In genomic region chr8:84911854-84912253, GRCm38 (mm10) we compare ENCODE assay signal across 30 mouse cellular contexts. TPM values are rescaled to one million over a fixed set of nuclear protein-coding genes. Genes with fewer than 3 reads are reported as not detected.
DNase-seq lines count a peak whose midpoint lies in the region; ATAC-seq and TF ChIP-seq lines count a peak whose summit lies in the region.
"Had no signal": no experiment of that assay in that cellular context is flagged by ENCODE, and none has a peak within 500 bp of the region (broad histone marks: within the 10 kb centered on the region; RNA-seq: fewer than 3 reads in every experiment).

No protein-coding gene starts in this region.

- no peak overlapping the region for H3K9ac ChIP-seq in heart, embryonic 15.5 days
- H3K9ac ChIP-seq in ES-E14 (ENCODE audit: insufficient read depth, low read depth, low read length, poor library complexity, severe bottlenecking): peak overlapping the region; percentile 87; the same call in 1 of the 2 replicates
- 0 out of 2 replicates have a peak overlapping the region, but pooled peaks have one; percentile 68 for H3K9ac ChIP-seq in liver, embryonic 13.5 days
- H3K9ac ChIP-seq in midbrain, embryonic 14.5 days (replicated peaks; ENCODE audit: low read length): no peak overlapping the region
- H3K9ac ChIP-seq: forebrain, embryonic 13.5 days; hindbrain, embryonic 13.5 days; midbrain, embryonic 15.5 days; neural tube, embryonic 12.5 days had no signal

- peak; percentile 47 for DNase-seq in cerebellum, adult 9-10 months
- no peak for DNase-seq in cerebellum, adult 11 months
- no peak for DNase-seq in heart, adult 8-10 months (ENCODE audit: low spot score)
- DNase-seq in ES-E14 (ENCODE audit: low read depth, low spot score): no peak
- DNase-seq in liver, embryonic 13.5 days: no peak
- DNase-seq in midbrain, embryonic 14.5 days: no peak
- DNase-seq: adrenal gland, adult 2 months; embryo, embryonic 11 days; heart, postnatal 14 days; kidney, adult 2 months; lung, postnatal 4 days; retina, postnatal 1 day; right cerebral cortex, postnatal 25 days; spleen, adult 18-20 months; thymus, postnatal 25 days had no signal

- no peak for ATAC-seq in heart, embryonic 15.5 days (replicated peaks; ENCODE audit: insufficient number of reproducible peaks, insufficient read depth, low FRiP score, low read depth)
- ATAC-seq in liver, embryonic 13.5 days (ENCODE audit: low read depth): no peak
- no peak for ATAC-seq in midbrain, embryonic 14.5 days (ENCODE audit: low FRiP score, low TSS enrichment)
- ATAC-seq: forebrain, embryonic 13.5 days; midbrain, embryonic 15.5 days had no signal

- H3K4me1 ChIP-seq in heart, embryonic 15.5 days (replicated peaks): peaks cover 21% of the 10 kb centered on the region
- H3K4me1 ChIP-seq in ES-E14 (ENCODE audit: control insufficient read depth in 2 of 2, insufficient read depth in 2 of 2, low read length in 2 of 2, poor library complexity in 1 of 2): peaks cover 0 to 20% of the 10 kb centered on the region in 2 experiments; a peak in 2 of 4 replicates
- H3K4me1 ChIP-seq in liver, embryonic 13.5 days (replicated peaks): peaks cover 60% of the 10 kb centered on the region
- H3K4me1 ChIP-seq in midbrain, embryonic 14.5 days (ENCODE audit: control insufficient read depth, insufficient read depth, low read length): 0 out of 2 replicates have a peak, but pooled peaks cover 6% of the 10 kb centered on the region

- 86% methylated on average over 9 of the region's 9 CpGs for WGBS in heart, embryonic 15.5 days
- 89% methylated on average over 9 of the region's 9 CpGs for WGBS in liver, embryonic 13.5 days (ENCODE audit: insufficient replicate concordance)
- 86% methylated on average over 9 of the region's 9 CpGs for WGBS in midbrain, embryonic 14.5 days

- no peak overlapping the region for H3K4me2 ChIP-seq in heart, embryonic 15.5 days
- H3K4me2 ChIP-seq in liver, embryonic 13.5 days: peak overlapping the region; percentile 88; the same call in 1 of the 2 replicates
- H3K4me2 ChIP-seq in midbrain, embryonic 14.5 days (ENCODE audit: low read length): no peak overlapping the region
- H3K4me2 ChIP-seq: midbrain, embryonic 15.5 days had no signal

- no peaks in the 10 kb centered on the region for H3K9me3 ChIP-seq in heart, embryonic 15.5 days (replicated peaks)
- no peaks in the 10 kb centered on the region for H3K9me3 ChIP-seq in ES-E14 (ENCODE audit: control insufficient read depth, insufficient read depth, low read depth, low read length)
- H3K9me3 ChIP-seq in liver, embryonic 13.5 days (replicated peaks): no peaks in the 10 kb centered on the region
- no peaks in the 10 kb centered on the region for H3K9me3 ChIP-seq in midbrain, embryonic 14.5 days (ENCODE audit: control insufficient read depth, low read length)
- H3K9me3 ChIP-seq: forebrain, embryonic 13.5 days; hindbrain, embryonic 13.5 days; lung, embryonic 15.5 days; midbrain, embryonic 15.5 days; neural tube, embryonic 12.5 days had no signal

- no peak overlapping the region for H3K27ac ChIP-seq in heart, embryonic 15.5 days
- H3K27ac ChIP-seq in ES-E14 (ENCODE audit: insufficient read depth, low read depth, low read length, poor library complexity, severe bottlenecking): no peak overlapping the region
- H3K27ac ChIP-seq in liver, embryonic 13.5 days: no peak overlapping the region
- H3K27ac ChIP-seq in midbrain, embryonic 14.5 days (replicated peaks; ENCODE audit: low read depth, low read length): no peak overlapping the region
- H3K27ac ChIP-seq: forebrain, embryonic 13.5 days; hindbrain, embryonic 13.5 days; kidney, postnatal 0 days; left cerebral cortex, adult 2 months; lung, embryonic 15.5 days; midbrain, embryonic 15.5 days; neural tube, embryonic 12.5 days had no signal

- H3K4me3 ChIP-seq in heart, embryonic 15.5 days: peak overlapping the region; percentile 49; the same call in 1 of the 2 replicates
- H3K4me3 ChIP-seq in ES-E14 (ENCODE audit: insufficient read depth in 1 of 2, low read depth in 1 of 2, low read length in 2 of 2, poor library complexity in 1 of 2, severe bottlenecking in 1 of 2): peak overlapping the region; percentile 67 to 86; a peak in 2 of 4 replicates
- H3K4me3 ChIP-seq in liver, embryonic 13.5 days (replicated peaks): 0 out of 2 replicates have a peak overlapping the region, but pooled peaks have one; percentile 54
- H3K4me3 ChIP-seq in midbrain, embryonic 14.5 days (replicated peaks; ENCODE audit: low read depth, low read length): no peak overlapping the region
- H3K4me3 ChIP-seq: left cerebral cortex, adult 2 months; midbrain, embryonic 15.5 days had no signal

- peaks cover 75% of the 10 kb centered on the region for H3K27me3 ChIP-seq in heart, embryonic 15.5 days
- peaks cover 44% of the 10 kb centered on the region for H3K27me3 ChIP-seq in liver, embryonic 13.5 days
- H3K27me3 ChIP-seq in midbrain, embryonic 14.5 days (ENCODE audit: control insufficient read depth, insufficient read depth, low read length): peaks cover 34% of the 10 kb centered on the region

- no peaks in the 10 kb centered on the region for H3K36me3 ChIP-seq in heart, embryonic 15.5 days
- H3K36me3 ChIP-seq in ES-E14 (ENCODE audit: control insufficient read depth, insufficient read depth, low read length, poor library complexity, severe bottlenecking): peaks cover 18% of the 10 kb centered on the region
- peaks cover 18% of the 10 kb centered on the region for H3K36me3 ChIP-seq in liver, embryonic 13.5 days
- peaks cover 68% of the 10 kb centered on the region for H3K36me3 ChIP-seq in midbrain, embryonic 14.5 days (ENCODE audit: control insufficient read depth, insufficient read depth, low read length)
- H3K36me3 ChIP-seq: lung, embryonic 15.5 days had no signal

- in situ Hi-C loops in ES-E14 (cut with MboI; ENCODE audit: low sequenced_read_pairs in 2 of 2, unreplicated experiment in 2 of 2): no loop called here

TF ChIP-seq in ES-E14, 5 proteins besides CTCF, POLR2A, EP300 and RAD21:
- TF ChIP-seq HCFC1 (IDR thresholded peaks at IDR 0.05; ENCODE audit: borderline replicate concordance, insufficient read depth, low read length) (no peak), ZC3H11A (IDR thresholded peaks at IDR 0.05; ENCODE audit: borderline replicate concordance, low read depth, low read length) (no peak), MAFK (IDR thresholded peaks at IDR 0.05; ENCODE audit: insufficient read depth, low read depth, low read length) (no peak), ZNF384 (IDR thresholded peaks at IDR 0.05; ENCODE audit: low read depth, low read length) (no peak), CHD2 (IDR thresholded peaks at IDR 0.05; ENCODE audit: low read depth, low read length) (no peak)

RNA-seq across cellular contexts. Expression of gene Dnase2a, which starts 3.5 kb away (rescaled TPM):
- polyA plus RNA-seq in heart, embryonic 15.5 days (2015; fragmentation: Nextera tagmentation; extraction: Ambion mirVana): 4.3 and 7.3 TPM in 2 replicates
- total RNA-seq in heart, adult 8-10 months (2022): 10 to 100 TPM in 3 of 4 experiments, 1 to 10 TPM in 1; 7.9 to 15.7 (median 12.3) TPM
- total RNA-seq in ES-E14 (2012; rRNA removed): 23.7 and 29.5 TPM in 2 replicates
- polyA plus RNA-seq in liver, embryonic 13.5 days (2015; fragmentation: Nextera tagmentation; extraction: Ambion mirVana): 9.3 and 10.4 TPM in 2 replicates
- polyA plus RNA-seq in midbrain, embryonic 14.5 days (2014; fragmentation: Nextera tagmentation; extraction: Ambion mirVana): 4.0 and 5.4 TPM in 2 replicates

RNA-seq across cellular contexts. Expression of gene Klf1, which starts 10.1 kb away (rescaled TPM):
- polyA plus RNA-seq in heart, embryonic 15.5 days (2015; fragmentation: Nextera tagmentation; extraction: Ambion mirVana): 1.1 and 4.9 TPM in 2 replicates
- not detected for total RNA-seq in heart, adult 8-10 months (2022)
- total RNA-seq in ES-E14 (2012; rRNA removed): 0.31 and 0.53 TPM in 2 replicates
- polyA plus RNA-seq in liver, embryonic 13.5 days (2015; fragmentation: Nextera tagmentation; extraction: Ambion mirVana): 469 and 494 TPM in 2 replicates
- polyA plus RNA-seq in midbrain, embryonic 14.5 days (2014; fragmentation: Nextera tagmentation; extraction: Ambion mirVana): 0.19 and 0.63 TPM in 2 replicates
- total RNA-seq: gastrocnemius, adult 18-20 months; heart, postnatal 14 days; layer of hippocampus, postnatal 10 days; left cerebral cortex, postnatal 36 days had no signal

RNA-seq across cellular contexts. Expression of gene Gcdh, which starts 18.1 kb away (rescaled TPM):
- polyA plus RNA-seq in heart, embryonic 15.5 days (2015; fragmentation: Nextera tagmentation; extraction: Ambion mirVana): 36.4 and 40.1 TPM in 2 replicates
- 10 to 100 TPM; 77.8 to 99.2 (median 86.0) TPM for total RNA-seq in heart, adult 8-10 months (2022)
- 36.3 and 57.2 TPM in 2 replicates for total RNA-seq in ES-E14 (2012; rRNA removed)
- 44.7 and 48.6 TPM in 2 replicates for polyA plus RNA-seq in liver, embryonic 13.5 days (2015; fragmentation: Nextera tagmentation; extraction: Ambion mirVana)
- polyA plus RNA-seq in midbrain, embryonic 14.5 days (2014; fragmentation: Nextera tagmentation; extraction: Ambion mirVana): 22.4 and 25.9 TPM in 2 replicates

RNA-seq across cellular contexts. Expression of gene Mast1, which starts 25.3 kb away (rescaled TPM):
- 0.09 and 0.41 TPM in 2 replicates for polyA plus RNA-seq in heart, embryonic 15.5 days (2015; fragmentation: Nextera tagmentation; extraction: Ambion mirVana)
- under 1 TPM; 0.06 to 0.19 (median 0.13) TPM for total RNA-seq in heart, adult 8-10 months (2022)
- 1.4 and 2.5 TPM in 2 replicates for total RNA-seq in ES-E14 (2012; rRNA removed)
- polyA plus RNA-seq in liver, embryonic 13.5 days (2015; fragmentation: Nextera tagmentation; extraction: Ambion mirVana): 0.12 and 0.13 TPM in 2 replicates
- 69.5 and 69.9 TPM in 2 replicates for polyA plus RNA-seq in midbrain, embryonic 14.5 days (2014; fragmentation: Nextera tagmentation; extraction: Ambion mirVana)
- total RNA-seq: heart, postnatal 14 days had no signal

RNA-seq across cellular contexts. Expression of gene Rtbdn, which starts 34.9 kb away (rescaled TPM):
- polyA plus RNA-seq in heart, embryonic 15.5 days (2015; fragmentation: Nextera tagmentation; extraction: Ambion mirVana): 0.26 TPM in 1 of 2 replicates, not detected in the other
- not detected for total RNA-seq in heart, adult 8-10 months (2022)
- 0.13 TPM in 1 of 2 replicates, not detected in the other for total RNA-seq in ES-E14 (2012; rRNA removed)
- polyA plus RNA-seq in liver, embryonic 13.5 days (2015; fragmentation: Nextera tagmentation; extraction: Ambion mirVana): 0.33 and 0.56 TPM in 2 replicates
- 0.99 and 1.4 TPM in 2 replicates for polyA plus RNA-seq in midbrain, embryonic 14.5 days (2014; fragmentation: Nextera tagmentation; extraction: Ambion mirVana)
- total RNA-seq: adrenal gland, adult 2 months; gastrocnemius, adult 18-20 months; gastrocnemius, postnatal 4 days; heart, postnatal 14 days; liver, adult 2 months; megakaryocyte-erythroid progenitor cell, adult 5-6 weeks had no signal
- polyA plus RNA-seq: kidney, adult 2 months; large intestine, adult 2 months; liver, adult 2 months had no signal

Comparison
In these comparisons a context has a peak if more than half of its experiments do, and no peak if none do; other contexts are left out.
1. H3K9ac ChIP-seq: peak in ES-E14 (single experiment) and liver, embryonic 13.5 days (single experiment); none in heart, embryonic 15.5 days (single experiment) and midbrain, embryonic 14.5 days (single experiment).
2. RNA of gene Klf1, which starts 10.1 kb away (polyA plus RNA-seq): 469 to 494 TPM in liver, embryonic 13.5 days; 1.1 to 4.9 TPM in heart, embryonic 15.5 days and 0.19 to 0.63 TPM in midbrain, embryonic 14.5 days; every median in the first group is over 10 times any median in the second.